Mouse (Mus musculus): ENCODE measurements at regions not wholly inside any gene's neighbourhood (a gene's known extent, or its start where the extent isn't known, plus 50 kb on each side); places are given as distances from the start of the nearest gene placed in this dataset.

- DNase-seq (ENCODE audit: low read depth in 1 of 2, low spot score in 2 of 2) = no peak
- H3K4me1 ChIP-seq (ENCODE audit: control insufficient read depth, insufficient read depth, insufficient read length) = no peaks in the 10 kb centered on the region
- WGBS = 81% methylated on average over 4 of the region's 4 CpGs
- TF ChIP-seq POLR2A (IDR thresholded peaks at IDR 0.05; ENCODE audit: low read depth, low read length) (no peak), CTCF (IDR thresholded peaks at IDR 0.05; ENCODE audit: extremely low read depth, insufficient read depth, insufficient read length, insufficient replicate concordance) (no peak)
- H3K27ac ChIP-seq (ENCODE audit: insufficient read depth, low read length) = no peak overlapping the region
- no peaks in the 10 kb centered on the region for H3K27me3 ChIP-seq (ENCODE audit: control insufficient read depth, insufficient read depth, low read length)
- H3K36me3 ChIP-seq (ENCODE audit: control insufficient read depth, insufficient read depth, low read length) = no peaks in the 10 kb centered on the region
- no peak overlapping the region for H3K4me3 ChIP-seq (ENCODE audit: extremely low read depth, insufficient read depth, insufficient read length)
Measured at GRCm38 (mm10) chr1:76487481-76487880, 941.4 kb downstream of the Slc4a3 start.

- Histone ChIP-seq H3K4me1 (ENCODE audit: control insufficient read depth, insufficient read depth, insufficient read length) (no peaks in the 10 kb centered on the region), H3K27ac (ENCODE audit: insufficient read depth, low read length) (no peak overlapping the region), H3K4me3 (ENCODE audit: extremely low read depth, insufficient read depth, insufficient read length) (no peak overlapping the region), H3K36me3 (ENCODE audit: control insufficient read depth, insufficient read depth, low read length) (no peaks in the 10 kb centered on the region), H3K27me3 (ENCODE audit: control insufficient read depth, insufficient read depth, low read length) (no peaks in the 10 kb centered on the region)
- WGBS = 79% methylated on average over 12 of the region's 12 CpGs
- no peak for DNase-seq (ENCODE audit: low read depth in 1 of 2, low spot score in 2 of 2)
- TF ChIP-seq POLR2A (IDR thresholded peaks at IDR 0.05; ENCODE audit: low read depth, low read length) (no peak), CTCF (IDR thresholded peaks at IDR 0.05; ENCODE audit: extremely low read depth, insufficient read depth, insufficient read length, insufficient replicate concordance) (no peak)
Measured at GRCm38 (mm10) chr1:76489681-76490492, 943.8 kb downstream of the Slc4a3 start.

GRCm38 (mm10) chr1:76490719-76491118, 944.7 kb downstream of the Slc4a3 start:
- H3K27me3 ChIP-seq (ENCODE audit: control insufficient read depth, insufficient read depth, low read length) = no peaks in the 10 kb centered on the region
- H3K36me3 ChIP-seq (ENCODE audit: control insufficient read depth, insufficient read depth, low read length) = no peaks in the 10 kb centered on the region
- TF ChIP-seq CTCF (IDR thresholded peaks at IDR 0.05; ENCODE audit: extremely low read depth, insufficient read depth, insufficient read length, insufficient replicate concordance) (no peak), POLR2A (IDR thresholded peaks at IDR 0.05; ENCODE audit: low read depth, low read length) (no peak)
- DNase-seq (ENCODE audit: low read depth in 1 of 2, low spot score in 2 of 2) = no peak
- H3K4me3 ChIP-seq (ENCODE audit: extremely low read depth, insufficient read depth, insufficient read length) = no peak overlapping the region
- 82% methylated on average over 7 of the region's 7 CpGs for WGBS
- H3K27ac ChIP-seq (ENCODE audit: insufficient read depth, low read length) = no peak overlapping the region
- no peaks in the 10 kb centered on the region for H3K4me1 ChIP-seq (ENCODE audit: control insufficient read depth, insufficient read depth, insufficient read length)

- Histone ChIP-seq H3K4me1 (ENCODE audit: control insufficient read depth, insufficient read depth, insufficient read length) (no peaks in the 10 kb centered on the region), H3K4me3 (ENCODE audit: extremely low read depth, insufficient read depth, insufficient read length) (no peak overlapping the region), H3K27me3 (ENCODE audit: control insufficient read depth, insufficient read depth, low read length) (no peaks in the 10 kb centered on the region), H3K36me3 (ENCODE audit: control insufficient read depth, insufficient read depth, low read length) (no peaks in the 10 kb centered on the region), H3K27ac (ENCODE audit: insufficient read depth, low read length) (no peak overlapping the region)
- DNase-seq (ENCODE audit: low read depth in 1 of 2, low spot score in 2 of 2) = no peak
- WGBS = 80% methylated on average over 4 of the region's 4 CpGs
- TF ChIP-seq POLR2A (IDR thresholded peaks at IDR 0.05; ENCODE audit: low read depth, low read length) (no peak), CTCF (IDR thresholded peaks at IDR 0.05; ENCODE audit: extremely low read depth, insufficient read depth, insufficient read length, insufficient replicate concordance) (no peak)
Measured at GRCm38 (mm10) chr1:76491187-76491586, 945.1 kb downstream of the Slc4a3 start.

GRCm38 (mm10) chr1:76505150-76505549, 959.1 kb downstream of the Slc4a3 start:
- Histone ChIP-seq H3K27me3 (ENCODE audit: control insufficient read depth, insufficient read depth, low read length) (no peaks in the 10 kb centered on the region), H3K36me3 (ENCODE audit: control insufficient read depth, insufficient read depth, low read length) (no peaks in the 10 kb centered on the region), H3K4me3 (ENCODE audit: extremely low read depth, insufficient read depth, insufficient read length) (no peak overlapping the region), H3K4me1 (ENCODE audit: control insufficient read depth, insufficient read depth, insufficient read length) (no peaks in the 10 kb centered on the region), H3K27ac (ENCODE audit: insufficient read depth, low read length) (no peak overlapping the region)
- TF ChIP-seq CTCF (IDR thresholded peaks at IDR 0.05; ENCODE audit: extremely low read depth, insufficient read depth, insufficient read length, insufficient replicate concordance) = no peak
- no peak for TF ChIP-seq POLR2A (IDR thresholded peaks at IDR 0.05; ENCODE audit: low read depth, low read length)
- DNase-seq (ENCODE audit: low read depth in 1 of 2, low spot score in 2 of 2) = no peak

- Histone ChIP-seq H3K27ac (ENCODE audit: insufficient read depth, low read length) (no peak overlapping the region), H3K4me1 (ENCODE audit: control insufficient read depth, insufficient read depth, insufficient read length) (no peaks in the 10 kb centered on the region), H3K4me3 (ENCODE audit: extremely low read depth, insufficient read depth, insufficient read length) (no peak overlapping the region), H3K27me3 (ENCODE audit: control insufficient read depth, insufficient read depth, low read length) (no peaks in the 10 kb centered on the region), H3K36me3 (ENCODE audit: control insufficient read depth, insufficient read depth, low read length) (no peaks in the 10 kb centered on the region)
- TF ChIP-seq CTCF (IDR thresholded peaks at IDR 0.05; ENCODE audit: extremely low read depth, insufficient read depth, insufficient read length, insufficient replicate concordance) = no peak
- no peak for TF ChIP-seq POLR2A (IDR thresholded peaks at IDR 0.05; ENCODE audit: low read depth, low read length)
- 98% methylated on average over 1 of the region's 1 CpGs for WGBS
- no peak for DNase-seq (ENCODE audit: low read depth in 1 of 2, low spot score in 2 of 2)
Measured at GRCm38 (mm10) chr1:76508821-76509220, 962.8 kb downstream of the Slc4a3 start.

- Histone ChIP-seq H3K36me3 (ENCODE audit: control insufficient read depth, insufficient read depth, low read length) (no peaks in the 10 kb centered on the region), H3K27me3 (ENCODE audit: control insufficient read depth, insufficient read depth, low read length) (no peaks in the 10 kb centered on the region), H3K4me3 (ENCODE audit: extremely low read depth, insufficient read depth, insufficient read length) (no peak overlapping the region), H3K4me1 (ENCODE audit: control insufficient read depth, insufficient read depth, insufficient read length) (no peaks in the 10 kb centered on the region), H3K27ac (ENCODE audit: insufficient read depth, low read length) (no peak overlapping the region)
- TF ChIP-seq POLR2A (IDR thresholded peaks at IDR 0.05; ENCODE audit: low read depth, low read length) (no peak), CTCF (IDR thresholded peaks at IDR 0.05; ENCODE audit: extremely low read depth, insufficient read depth, insufficient read length, insufficient replicate concordance) (no peak)
- no peak for DNase-seq (ENCODE audit: low read depth in 1 of 2, low spot score in 2 of 2)
- 86% methylated on average over 3 of the region's 3 CpGs for WGBS
Measured at GRCm38 (mm10) chr1:76509486-76509885, 963.4 kb downstream of the Slc4a3 start.

Data from spleen, adult 2 months (tissue).